Mouse (Mus musculus) urinary bladder, adult 18-20 months (tissue): ENCODE results near the gene Astn1.

Source experiments
- DNase-seq, 2 experiments: peaks; one replicate each; pipeline ENCODE4 v3.0.0; 2022; ENCODE audit warnings: low spot score in 2 of 2, mixed read lengths in 2 of 2

Gene Astn1

DNA sequence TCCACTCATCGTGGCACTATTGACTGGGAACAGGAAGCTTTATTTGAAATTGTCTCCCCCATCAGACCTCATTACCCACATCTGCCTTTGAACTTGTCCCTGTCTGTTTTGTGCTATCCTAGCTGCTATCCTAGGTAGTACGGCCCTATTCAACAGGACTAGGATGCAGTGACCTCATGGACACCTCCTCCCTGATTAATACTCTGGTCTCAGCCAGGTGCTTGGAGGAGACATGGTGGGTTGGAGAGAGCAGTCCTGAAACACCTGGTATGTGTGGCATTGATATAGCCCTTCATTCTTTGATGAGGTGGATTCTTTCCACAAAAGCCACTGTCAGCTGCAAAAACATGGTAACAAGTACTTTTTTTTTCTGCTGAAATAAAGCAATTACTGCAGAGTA lies 52.1 kb downstream of the Astn1 start:
- no peak for DNase-seq

DNA sequence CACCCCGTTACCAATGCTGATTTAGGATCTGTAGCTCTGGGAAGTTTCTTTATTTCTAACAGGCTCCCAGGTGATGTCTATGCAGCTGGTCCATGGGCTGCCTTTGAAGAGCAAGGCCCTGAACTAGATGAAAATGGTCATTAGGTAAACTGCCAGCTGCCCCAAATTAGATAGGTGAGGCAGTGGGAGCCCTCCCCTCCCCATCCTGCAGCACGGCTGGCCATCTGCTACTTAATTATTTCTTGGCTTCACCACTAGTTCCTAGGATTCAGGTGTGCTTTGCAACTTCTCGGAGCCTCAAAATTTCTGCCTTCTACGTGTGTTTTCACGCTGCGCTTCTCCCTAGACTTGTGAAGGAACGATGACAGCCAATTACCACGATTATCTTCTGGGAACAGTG lies 59.4 kb downstream of the Astn1 start:
- no peak for DNase-seq

GRCm38 (mm10) chr1:158422739-158423138 lies 60.7 kb downstream of the Astn1 start:
- no peak for DNase-seq

DNA sequence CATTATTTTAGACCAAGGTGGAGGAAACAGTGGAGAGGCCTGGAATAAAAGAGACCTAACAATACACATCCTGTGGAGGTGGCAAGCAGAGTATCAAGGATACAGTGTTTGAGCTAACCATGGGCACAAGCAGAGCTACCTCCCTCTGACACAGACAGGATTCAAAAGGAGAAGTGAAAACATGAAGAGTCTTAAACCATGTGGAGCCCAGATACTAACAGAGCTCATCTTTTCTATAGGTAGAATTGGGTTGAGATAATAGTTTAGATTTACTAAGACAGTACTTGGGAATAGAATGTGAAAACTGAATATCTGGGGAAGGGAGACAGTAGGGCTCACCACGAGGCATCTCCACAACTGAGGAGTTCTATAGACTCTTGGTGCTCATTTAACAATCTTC lies 84.0 kb downstream of the Astn1 start:
- no peak for DNase-seq

GRCm38 (mm10) chr1:158447956-158448355 lies 85.9 kb downstream of the Astn1 start:
- DNase-seq = no peak

DNA sequence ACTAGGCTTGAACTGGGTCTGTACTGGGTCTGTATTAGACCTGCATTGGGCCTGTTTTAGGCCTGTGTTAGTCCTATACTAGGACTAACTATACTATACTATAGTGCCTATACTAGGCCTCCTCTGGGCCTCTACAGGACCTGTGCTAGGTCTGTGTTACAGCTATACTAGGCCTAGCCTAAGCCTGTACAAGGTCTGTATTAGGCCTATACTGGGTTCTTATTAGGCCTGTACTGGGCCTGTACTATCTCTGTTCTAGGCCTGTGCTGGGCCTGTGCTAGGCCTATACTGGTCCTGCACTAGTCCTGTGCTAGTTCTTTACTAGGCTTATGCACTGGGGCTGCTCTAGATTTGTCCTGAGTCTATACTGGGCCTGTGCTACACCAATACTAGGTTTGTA lies 90.6 kb downstream of the Astn1 start:
- DNase-seq = no peak

- no peak for DNase-seq
Observed at GRCm38 (mm10) chr1:158453587-158453986, 91.5 kb downstream of the Astn1 start.

GRCm38 (mm10) chr1:158463975-158464374 lies 101.9 kb downstream of the Astn1 start:
- DNase-seq = no peak

- no peak for DNase-seq
Observed at GRCm38 (mm10) chr1:158465286-158465685, 103.2 kb downstream of the Astn1 start.

GRCm38 (mm10) chr1:158477841-158478240 lies 115.8 kb downstream of the Astn1 start:
- DNase-seq = no peak

DNA sequence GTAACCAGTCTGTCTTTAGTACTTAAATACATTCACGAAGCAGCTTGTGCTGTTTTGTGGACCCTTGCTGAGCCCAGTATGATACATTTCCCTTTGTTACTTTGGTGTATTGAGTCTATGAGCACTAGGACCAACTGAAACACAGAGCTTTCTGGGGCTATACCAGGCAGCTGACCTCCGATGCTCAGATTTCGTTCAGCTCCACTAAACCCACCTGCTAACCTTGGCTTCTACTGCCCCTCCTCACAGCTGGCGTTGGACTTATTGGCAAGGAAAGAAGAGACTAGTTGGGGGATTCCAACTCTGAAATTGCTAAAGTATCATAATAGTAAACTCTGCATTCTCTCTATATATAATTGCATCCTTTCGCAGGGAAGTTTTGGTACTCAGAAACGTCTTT lies 118.2 kb downstream of the Astn1 start:
- no peak for DNase-seq

DNA sequence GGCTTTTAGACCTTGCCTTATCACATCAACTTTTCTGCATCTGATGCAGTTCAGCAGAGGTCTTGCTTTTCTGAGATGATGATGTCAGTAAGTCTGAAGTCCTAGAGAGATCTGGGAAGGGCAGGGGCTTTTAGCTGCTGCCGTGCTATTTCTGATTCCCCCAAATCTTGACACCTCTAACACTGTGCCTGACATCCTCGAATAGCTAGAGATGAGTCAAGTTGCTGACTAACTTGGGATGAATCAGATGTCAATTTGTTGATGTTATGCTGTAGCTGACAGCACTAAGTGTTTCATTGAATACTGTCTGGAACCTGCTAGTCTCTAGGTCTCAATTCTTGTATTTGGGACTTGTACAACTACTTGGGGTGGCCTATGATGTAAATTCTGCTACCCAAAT lies 121.7 kb downstream of the Astn1 start:
- no peak for DNase-seq

DNA sequence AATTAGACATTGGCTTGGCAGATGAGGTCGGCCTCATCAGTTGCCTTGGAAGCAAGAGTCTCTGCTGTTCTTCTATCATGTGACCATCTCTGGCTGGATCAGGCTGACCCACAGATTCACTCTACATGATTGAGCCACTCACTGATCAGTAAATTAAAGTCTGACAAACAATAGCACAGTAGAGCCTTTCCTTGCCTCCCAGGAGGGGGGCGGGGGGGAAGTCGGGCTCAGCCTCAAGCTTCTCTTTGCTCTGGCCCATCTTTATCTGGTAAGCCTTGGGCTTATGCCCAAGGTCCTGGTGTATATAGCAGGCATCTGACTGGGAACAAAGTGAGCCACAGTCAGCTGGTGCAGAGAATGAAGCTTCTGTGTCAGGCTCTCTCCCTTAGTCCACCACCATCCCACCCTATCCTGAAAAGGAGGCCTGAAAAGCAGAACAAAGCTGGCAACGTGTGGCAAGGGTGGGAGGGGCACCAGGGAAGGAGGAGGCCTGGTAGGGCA lies 127.5 kb downstream of the Astn1 start:
- no peak for DNase-seq

DNA sequence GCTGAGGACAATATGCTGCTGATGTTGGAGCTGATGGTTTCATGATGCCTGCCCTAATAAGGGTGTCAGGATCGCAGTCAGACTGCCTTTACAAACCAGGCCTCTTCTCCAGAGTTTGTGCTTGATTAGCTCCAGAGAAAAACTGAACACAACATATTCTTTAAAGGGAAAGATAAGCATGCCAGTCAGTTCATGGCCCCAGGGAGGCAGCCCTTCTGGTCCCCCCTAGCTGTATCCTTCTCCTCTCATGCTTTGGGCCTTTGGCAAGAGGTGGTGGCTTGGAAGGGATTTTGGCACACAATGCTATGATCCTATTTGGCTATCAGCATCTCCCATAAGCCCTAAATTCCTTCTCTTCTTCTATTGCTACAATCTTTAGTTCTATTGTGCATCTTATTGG lies 128.1 kb downstream of the Astn1 start:
- no peak for DNase-seq

- no peak for DNase-seq
Observed at GRCm38 (mm10) chr1:158493289-158493688, 131.2 kb downstream of the Astn1 start.

DNA sequence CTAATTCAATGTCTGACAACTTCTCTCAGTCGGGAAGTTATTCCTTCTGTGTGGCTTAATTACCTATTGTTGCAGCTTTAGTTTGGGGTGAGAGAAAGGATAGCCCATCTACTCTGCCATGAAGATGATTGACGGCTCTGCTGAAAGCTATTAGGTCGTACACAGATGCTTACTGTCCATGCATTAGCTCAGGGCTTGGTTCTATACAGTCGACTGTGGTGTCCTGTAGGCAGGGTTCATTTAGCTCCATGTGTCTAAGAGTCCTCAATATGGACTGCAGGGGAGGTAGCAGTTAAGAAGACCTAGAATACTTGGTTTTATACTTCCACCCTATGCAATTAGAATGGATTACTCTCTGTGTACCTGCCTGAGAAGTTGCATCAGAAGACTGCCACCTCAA lies 138.1 kb downstream of the Astn1 start:
- no peak for DNase-seq

GRCm38 (mm10) chr1:158501019-158501418 lies 138.9 kb downstream of the Astn1 start:
- DNase-seq = no peak

- no peak for DNase-seq
Observed at GRCm38 (mm10) chr1:158507610-158508009, 145.5 kb downstream of the Astn1 start.

GRCm38 (mm10) chr1:158509112-158509855 lies 147.2 kb downstream of the Astn1 start:
- DNase-seq = no peak

- DNase-seq = no peak
Observed at GRCm38 (mm10) chr1:158510478-158511207, 148.6 kb downstream of the Astn1 start.

DNA sequence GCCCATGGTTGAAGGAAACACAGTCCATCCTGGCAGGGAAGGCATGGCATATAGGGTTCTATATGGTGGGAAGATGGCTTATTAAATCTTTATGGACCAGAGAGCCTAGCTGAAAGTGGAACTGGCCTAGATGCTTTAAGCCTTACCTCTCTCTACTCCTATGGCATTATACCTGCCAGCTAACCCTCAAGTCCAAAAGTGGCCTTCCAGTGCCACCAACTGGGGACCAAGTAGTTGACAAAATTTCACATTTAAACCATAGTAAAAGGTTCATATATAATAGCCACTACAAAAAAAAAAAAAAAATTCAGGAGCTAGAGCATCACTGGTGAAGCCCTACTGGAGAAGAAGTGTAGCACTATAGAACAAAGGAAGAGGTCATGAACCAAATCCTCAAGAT lies 150.0 kb downstream of the Astn1 start:
- no peak for DNase-seq

DNA sequence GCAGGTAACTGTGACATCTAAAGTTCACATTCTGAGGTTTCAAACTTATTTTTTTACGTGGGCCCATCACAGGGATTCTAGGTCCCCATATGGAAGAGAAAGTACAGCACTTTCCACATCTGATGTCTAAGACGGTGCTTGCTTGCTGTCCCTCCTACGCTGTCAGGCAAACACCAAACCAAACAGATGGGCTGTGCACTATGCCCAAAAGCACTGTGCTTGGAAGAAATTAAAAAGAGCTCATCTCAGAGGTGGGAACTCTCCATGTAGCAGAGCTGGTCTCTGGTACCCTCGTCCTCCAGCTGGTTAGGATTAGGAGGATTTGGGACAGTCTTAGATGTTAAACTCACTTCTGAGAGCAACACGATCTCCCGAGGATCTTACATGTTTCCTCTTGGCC lies 150.6 kb downstream of the Astn1 start:
- DNase-seq = no peak

DNA sequence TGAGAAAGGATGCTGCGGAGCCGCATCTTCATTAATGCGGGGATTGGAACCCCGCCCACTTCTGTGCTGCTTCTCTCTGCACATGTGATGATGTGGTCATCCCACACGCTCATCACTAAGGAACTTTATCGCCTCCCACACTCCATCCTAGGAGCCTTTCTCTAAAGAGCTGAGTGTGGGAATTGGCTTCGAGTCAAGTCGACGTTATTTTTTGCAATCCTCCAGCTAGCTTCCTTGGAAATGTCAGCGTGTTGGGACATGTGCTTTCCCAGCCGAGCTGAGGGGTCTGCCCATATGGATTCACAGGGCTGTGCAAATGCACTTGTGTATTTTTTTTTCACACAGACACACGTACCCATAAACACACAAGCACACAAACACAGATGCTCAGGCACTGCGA lies 151.5 kb downstream of the Astn1 start:
- DNase-seq = no peak
